Mouse (Mus musculus): ENCODE results near the gene Lgmn.

DNA sequence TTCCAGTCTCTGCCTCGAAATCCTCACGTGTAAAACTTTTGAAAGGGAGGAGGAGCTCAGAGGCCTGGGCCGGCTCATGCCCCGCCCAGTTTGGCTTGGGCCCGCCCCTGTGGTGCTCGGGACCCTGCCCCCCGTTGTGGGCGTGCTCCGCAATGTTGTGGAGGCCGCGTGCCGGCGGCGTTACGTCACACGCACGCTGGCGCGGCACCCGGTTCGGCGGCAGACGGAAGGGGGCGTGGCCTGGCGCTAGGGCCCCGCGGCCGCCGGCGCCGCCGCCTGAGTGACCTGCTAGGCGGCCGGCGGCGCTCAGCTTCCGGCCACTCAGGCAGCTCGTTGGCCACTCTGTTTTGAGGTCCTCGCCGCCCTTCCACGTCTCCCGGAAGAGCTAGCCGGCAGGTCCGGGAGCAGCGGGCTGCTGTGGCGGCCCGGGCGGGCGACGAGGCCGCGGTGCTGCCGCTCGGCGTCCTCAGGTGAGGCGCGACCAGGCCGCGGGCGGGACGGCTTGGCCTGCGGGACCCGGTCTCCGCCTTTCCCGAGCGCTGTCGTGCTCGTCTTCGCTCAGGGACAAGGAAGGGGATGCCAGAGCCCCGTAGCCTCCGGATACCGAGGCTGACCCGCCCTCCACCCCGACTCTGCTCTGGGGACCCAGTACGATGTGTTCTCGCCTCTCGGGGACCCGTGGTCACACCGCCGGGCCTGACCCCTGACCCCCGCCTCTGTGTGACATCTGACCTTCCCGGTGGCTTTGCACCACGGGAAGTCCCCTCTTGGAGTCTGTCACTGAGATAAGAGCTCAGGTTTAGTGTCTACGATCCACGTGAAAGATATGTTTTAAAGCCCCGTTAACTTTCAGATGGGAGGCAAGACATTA lies 29.5 kb upstream of the Lgmn start, which contains the start of gene Golga5:
- TF ChIP-seq POLR2A (IDR thresholded peaks at IDR 0.05; ENCODE audit: low read depth, low read length), result peak; percentile 86
- no peak for TF ChIP-seq CTCF (conservative IDR thresholded peaks at IDR 0.05 in 1 of 2, IDR thresholded peaks at IDR 0.05 in 1 of 2; ENCODE audit: low read depth in 2 of 2, low read length in 2 of 2)

Data from CH12.LX (cell line).